ENCODE assay signal across 22 mouse cellular contexts in the genomic region with DNA sequence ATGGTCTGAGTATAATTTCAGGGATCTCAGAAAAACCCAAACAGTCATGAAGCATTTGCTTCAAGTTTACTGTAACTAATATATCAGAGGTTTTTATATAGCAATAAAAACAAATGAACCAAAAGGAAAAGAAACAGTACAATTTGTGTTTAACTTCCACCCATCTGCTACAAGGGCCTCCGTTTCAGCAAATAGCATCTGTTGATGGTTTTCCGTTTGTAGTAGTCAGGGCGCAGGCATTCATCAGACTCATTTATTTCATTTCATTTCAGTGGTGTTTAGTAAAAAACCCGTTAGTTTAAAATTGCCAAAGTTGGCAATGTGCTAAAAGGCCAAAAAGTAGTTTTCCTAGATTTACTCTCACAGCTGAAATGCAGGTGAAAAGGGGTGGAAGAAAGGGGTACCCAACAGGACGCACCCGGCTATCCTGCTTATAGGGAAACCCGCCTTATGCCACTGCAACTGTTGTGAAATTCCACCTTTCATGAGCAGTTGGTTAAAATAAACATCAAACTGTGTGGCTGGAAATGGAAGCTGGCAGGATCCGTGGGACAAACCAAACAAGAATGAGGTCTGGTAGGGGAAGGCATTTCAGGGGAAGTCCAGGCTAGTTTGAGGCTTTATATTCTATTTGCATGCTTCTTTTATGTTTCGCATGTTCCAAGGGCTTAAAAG.
DNase-seq lines count a peak whose midpoint lies in the region; ATAC-seq and TF ChIP-seq lines count a peak whose summit lies in the region.
"Had no signal": no experiment of that assay in that cellular context is flagged by ENCODE, and none has a peak within 500 bp of the region (broad histone marks: within the 10 kb centered on the region; RNA-seq: fewer than 3 reads in every experiment).

No protein-coding gene starts in this region.

- H3K27me3 ChIP-seq in forebrain, embryonic 15.5 days: no peaks in the 10 kb centered on the region
- H3K27me3 ChIP-seq in forebrain, embryonic 12.5 days: no peaks in the 10 kb centered on the region
- H3K27me3 ChIP-seq in thymus, adult 2 months (ENCODE audit: control insufficient read depth, insufficient read depth, low read length): no peaks in the 10 kb centered on the region
- H3K27me3 ChIP-seq: embryonic facial prominence, embryonic 15.5 days; hindbrain, embryonic 15.5 days had no signal

- H3K4me3 ChIP-seq in forebrain, embryonic 15.5 days: no peak overlapping the region
- no peak overlapping the region for H3K4me3 ChIP-seq in forebrain, embryonic 12.5 days (replicated peaks)
- no peak overlapping the region for H3K4me3 ChIP-seq in thymus, adult 2 months (ENCODE audit: control insufficient read depth, insufficient read depth, low read length)
- H3K4me3 ChIP-seq: embryonic facial prominence, embryonic 15.5 days; hindbrain, embryonic 15.5 days; left cerebral cortex, adult 2 months; midbrain, embryonic 10.5 days had no signal

- peak; percentile 50 for DNase-seq in brain, embryonic 14.5 days (ENCODE audit: low read depth)
- peak; percentile 29 for DNase-seq in layer of hippocampus, adult 11-12 months (ENCODE audit: low spot score)
- DNase-seq in layer of hippocampus, postnatal 10 days (ENCODE audit: low spot score in 2 of 2): peak; percentile 14 to 25
- DNase-seq in urinary bladder, adult 2 months (ENCODE audit: low spot score): no peak
- no peak for DNase-seq in thymus, adult 2 months
- DNase-seq: adrenal gland, adult 2 months; gastrocnemius, postnatal 14 days; heart, adult 11 months; kidney, adult 8-10 months; kidney, postnatal 14 days; lung, postnatal 10 days; right cerebral cortex, adult 18-20 months; thymus, adult 18-20 months; thymus, postnatal 4 days had no signal

- no peak overlapping the region for H3K9ac ChIP-seq in forebrain, embryonic 15.5 days (replicated peaks)
- no peak overlapping the region for H3K9ac ChIP-seq in forebrain, embryonic 12.5 days
- H3K9ac ChIP-seq: embryonic facial prominence, embryonic 15.5 days; hindbrain, embryonic 15.5 days had no signal

- 0 out of 2 replicates have a peak, but pooled peaks cover 2% of the 10 kb centered on the region for H3K4me1 ChIP-seq in forebrain, embryonic 15.5 days
- H3K4me1 ChIP-seq in forebrain, embryonic 12.5 days: no peaks in the 10 kb centered on the region
- no peaks in the 10 kb centered on the region for H3K4me1 ChIP-seq in thymus, adult 2 months (replicated peaks; ENCODE audit: control insufficient read depth, insufficient read depth, low read length)
- H3K4me1 ChIP-seq: embryonic facial prominence, embryonic 15.5 days; hindbrain, embryonic 15.5 days; midbrain, embryonic 10.5 days had no signal

- no peak for TF ChIP-seq CTCF in brain, embryonic 14.5 days (IDR thresholded peaks at IDR 0.05; ENCODE audit: borderline replicate concordance, extremely low read depth, insufficient read depth, insufficient read length)
- TF ChIP-seq CTCF in thymus, adult 2 months (IDR thresholded peaks at IDR 0.05; ENCODE audit: borderline replicate concordance, control insufficient read depth, extremely low read depth, insufficient read depth, low read length, poor library complexity): no peak

- WGBS in forebrain, embryonic 15.5 days: 64% methylated on average over 9 of the region's 9 CpGs
- WGBS in forebrain, embryonic 12.5 days: 86% methylated on average over 9 of the region's 9 CpGs
- WGBS in thymus, adult 2 months: 84% methylated on average over 9 of the region's 9 CpGs

- no peak for TF ChIP-seq POLR2A in brain, embryonic 14.5 days (IDR thresholded peaks at IDR 0.05; ENCODE audit: borderline replicate concordance, extremely low read depth, insufficient read depth, insufficient read length, poor library complexity, severe bottlenecking)
- TF ChIP-seq POLR2A in thymus, adult 2 months (IDR thresholded peaks at IDR 0.05; ENCODE audit: control insufficient read depth, extremely low read depth, insufficient read depth, low read length, poor library complexity): no peak

- no peak overlapping the region for H3K4me2 ChIP-seq in forebrain, embryonic 15.5 days (replicated peaks)
- no peak overlapping the region for H3K4me2 ChIP-seq in forebrain, embryonic 12.5 days
- H3K4me2 ChIP-seq: embryonic facial prominence, embryonic 15.5 days; heart, embryonic 11.5 days; hindbrain, embryonic 15.5 days had no signal

- H3K9me3 ChIP-seq in forebrain, embryonic 15.5 days: no peaks in the 10 kb centered on the region
- H3K9me3 ChIP-seq in forebrain, embryonic 12.5 days: no peaks in the 10 kb centered on the region
- H3K9me3 ChIP-seq: embryonic facial prominence, embryonic 15.5 days; hindbrain, embryonic 15.5 days; midbrain, embryonic 10.5 days had no signal

- 0 out of 2 replicates have a peak, but pooled peaks have one; percentile 46 for ATAC-seq in forebrain, embryonic 15.5 days (replicated peaks)
- ATAC-seq in forebrain, embryonic 12.5 days (ENCODE audit: low FRiP score): no peak
- ATAC-seq: midbrain, embryonic 16.5 days had no signal

- H3K36me3 ChIP-seq in forebrain, embryonic 15.5 days: no peaks in the 10 kb centered on the region
- H3K36me3 ChIP-seq in forebrain, embryonic 12.5 days (replicated peaks): no peaks in the 10 kb centered on the region
- H3K36me3 ChIP-seq in thymus, adult 2 months (ENCODE audit: control insufficient read depth, insufficient read depth, low read length): no peaks in the 10 kb centered on the region
- H3K36me3 ChIP-seq: embryonic facial prominence, embryonic 15.5 days; hindbrain, embryonic 15.5 days; midbrain, embryonic 10.5 days had no signal

- H3K27ac ChIP-seq in forebrain, embryonic 15.5 days (replicated peaks): no peak overlapping the region
- H3K27ac ChIP-seq in forebrain, embryonic 12.5 days: no peak overlapping the region
- no peak overlapping the region for H3K27ac ChIP-seq in thymus, adult 2 months (ENCODE audit: control insufficient read depth, insufficient read depth, low read length)
- H3K27ac ChIP-seq: embryonic facial prominence, embryonic 15.5 days; hindbrain, embryonic 15.5 days; left cerebral cortex, adult 2 months; midbrain, embryonic 10.5 days had no signal

Comparison
In these comparisons a context has a peak if more than half of its experiments do, and no peak if none do; other contexts are left out.
1. DNase-seq: peak in brain, embryonic 14.5 days (single experiment), layer of hippocampus, adult 11-12 months (single experiment) and layer of hippocampus, postnatal 10 days (2 of 2); none in urinary bladder, adult 2 months (single experiment) and thymus, adult 2 months (single experiment).